Mouse (Mus musculus) heart, embryonic 13.5 days (tissue): ENCODE measurements around the gene Nos1. TPM values are rescaled to one million over a fixed set of nuclear protein-coding genes. Genes with fewer than 3 reads are reported as not detected.
"Not testable (repeated sequence)": the region's sequence is repeated elsewhere in the genome, so short reads cannot be mapped to it uniquely, and the experiment has no call there.

ENCODE experiments used
- ATAC-seq: fragments of 200-750 bp; cut with Nextera tagmentation; 2 replicates; pipeline ENCODE4 v1.8.0; 2017; ENCODE audit warnings: moderate TSS enrichment; ENCODE audit not compliant: insufficient number of reproducible peaks, low FRiP score, low TSS enrichment; ENCODE audit errors: extremely low read depth
- H3K27ac ChIP-seq: fragments of 300-500 bp; sonication (generic); replicated peaks from 2 replicates; pipeline ENCODE4 v1.5.1; 2015; ENCODE audit warnings: moderate library complexity, mild to moderate bottlenecking, inconsistent platforms
- H3K27me3 ChIP-seq: fragments of 300-500 bp; sonication (generic); replicated peaks from 2 replicates; pipeline ENCODE4 v1.6.1; 2015; ENCODE audit warnings: mild to moderate bottlenecking, inconsistent platforms
- H3K36me3 ChIP-seq: fragments of 300-500 bp; sonication (generic); 2 replicates; pipeline ENCODE4 v1.6.1; 2015; ENCODE audit warnings: mild to moderate bottlenecking, inconsistent platforms
- H3K4me1 ChIP-seq: fragments of 300-500 bp; sonication (generic); 2 replicates; pipeline ENCODE4 v1.6.1; 2015; ENCODE audit warnings: inconsistent platforms
- H3K4me2 ChIP-seq: fragments of 300-500 bp; sonication (generic); 2 replicates; pipeline ENCODE4 v1.6.1; 2015; ENCODE audit warnings: inconsistent platforms, mild to moderate bottlenecking, moderate library complexity
- H3K4me3 ChIP-seq: fragments of 300-500 bp; sonication (generic); 2 replicates; pipeline ENCODE4 v1.5.1; 2015; ENCODE audit warnings: moderate library complexity, mild to moderate bottlenecking, inconsistent platforms
- H3K9ac ChIP-seq: fragments of 300-500 bp; sonication (generic); 2 replicates; pipeline ENCODE4 v1.6.1; 2015; ENCODE audit warnings: inconsistent platforms, mild to moderate bottlenecking, moderate library complexity
- H3K9me3 ChIP-seq: fragments of 300-500 bp; sonication (generic); 2 replicates; pipeline ENCODE4 v1.6.1; 2016; ENCODE audit warnings: inconsistent platforms
- WGBS: fragments of 180-500 bp; shearing (Covaris S2); methylation state at CpG from one replicate; pipeline ENCODE4 v1.1.7; 2015; ENCODE audit warnings: mixed read lengths; 5-methylcytosine and 5-hydroxymethylcytosine counted together
- polyA plus RNA-seq: library from polyadenylated mRNA; unstranded; fragments of >200 nt; fragmentation: Nextera tagmentation; extraction: Ambion mirVana; gene quantifications from 2 replicates; pipeline ENCODE4 v1.2.1, GENCODE M21; 2015

Nos1 gene
- polyA plus RNA-seq, 1 experiment from 2014 or later = 0.04 TPM

GRCm38 (mm10) chr5:117874236-117874635, 93.4 kb downstream of the Nos1 start:
- H3K9ac ChIP-seq = no peak overlapping the region
- H3K4me2 ChIP-seq = no peak overlapping the region
- H3K9me3 ChIP-seq = peaks cover 9% of the 10 kb centered on the region
- H3K27ac ChIP-seq = no peak overlapping the region
- no peaks in the 10 kb centered on the region for H3K4me1 ChIP-seq
- no peak for ATAC-seq
- H3K27me3 ChIP-seq = peaks cover 15% of the 10 kb centered on the region; the same call in 1 of the 2 replicates
- no peak overlapping the region for H3K4me3 ChIP-seq
- no peaks in the 10 kb centered on the region for H3K36me3 ChIP-seq
- WGBS = 79% methylated on average over 7 of the region's 7 CpGs

DNA sequence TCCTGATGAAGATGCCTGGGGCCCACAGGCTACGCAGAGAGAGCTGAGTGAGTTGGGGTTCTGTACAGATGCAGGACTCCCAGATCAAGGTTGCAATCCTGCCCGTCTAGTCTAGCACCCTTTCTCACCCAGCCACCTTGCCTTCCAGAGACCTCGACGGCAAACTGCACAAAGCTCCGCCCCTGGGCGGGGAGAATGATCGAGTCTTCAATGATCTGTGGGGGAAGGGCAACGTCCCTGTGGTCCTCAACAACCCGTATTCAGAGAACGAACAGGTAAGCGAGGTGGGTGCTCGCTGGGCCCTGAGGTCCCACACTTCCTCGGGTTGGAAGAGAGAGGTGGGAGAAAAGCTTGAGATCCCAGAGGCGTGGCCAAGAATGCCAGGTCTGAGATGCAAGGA, 98.3 kb downstream of the Nos1 start:
- no peaks in the 10 kb centered on the region for H3K36me3 ChIP-seq
- H3K27ac ChIP-seq = no peak overlapping the region
- H3K4me3 ChIP-seq = no peak overlapping the region
- ATAC-seq = no peak
- H3K4me2 ChIP-seq = no peak overlapping the region
- WGBS = 34% methylated on average over 14 of the region's 14 CpGs
- H3K27me3 ChIP-seq = no peaks in the 10 kb centered on the region
- H3K9ac ChIP-seq = no peak overlapping the region
- no peaks in the 10 kb centered on the region for H3K4me1 ChIP-seq
- H3K9me3 ChIP-seq = peaks cover 9% of the 10 kb centered on the region

DNA sequence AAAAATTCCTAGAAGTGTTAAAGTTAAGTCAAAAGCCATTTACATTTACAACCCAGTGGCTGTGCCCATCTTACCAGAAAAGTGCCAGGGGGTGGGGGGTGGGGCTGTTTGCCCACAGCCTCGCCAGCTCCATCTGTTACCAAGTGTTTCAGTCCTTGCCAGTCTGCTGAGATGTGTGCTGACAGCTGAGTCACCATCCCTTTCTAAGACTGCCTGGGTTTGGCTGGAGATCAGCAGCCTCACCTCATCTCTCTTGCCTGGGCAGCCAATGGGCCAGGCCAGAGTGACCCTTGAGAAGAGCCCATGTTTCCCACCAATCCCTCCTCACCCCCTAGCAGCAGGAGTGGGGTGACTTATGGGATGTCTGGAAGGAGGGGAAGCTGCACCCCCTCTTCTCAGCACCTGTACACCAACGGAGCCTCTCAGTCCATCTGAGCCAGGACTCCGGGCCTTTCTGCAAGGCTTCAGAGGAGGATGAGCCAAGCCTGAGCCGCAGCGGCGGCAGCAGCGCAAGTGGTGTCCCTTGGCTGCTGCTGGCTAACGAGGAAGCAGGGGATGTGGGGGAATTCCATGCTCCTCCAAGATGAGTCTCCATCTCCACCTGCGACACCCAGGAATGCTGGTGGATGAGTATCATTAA, 100.2 kb downstream of the Nos1 start:
- ATAC-seq = no peak
- Histone ChIP-seq H3K4me2 (no peak overlapping the region), H3K9me3 (peaks cover 9% of the 10 kb centered on the region), H3K9ac (no peak overlapping the region), H3K27me3 (no peaks in the 10 kb centered on the region), H3K4me3 (no peak overlapping the region), H3K36me3 (no peaks in the 10 kb centered on the region), H3K27ac (no peak overlapping the region), H3K4me1 (no peaks in the 10 kb centered on the region)
- WGBS = 81% methylated on average over 9 of the region's 9 CpGs

- ATAC-seq, H3K36me3 ChIP-seq: not testable (repeated sequence)
- WGBS = 68% methylated on average over 1 of the region's 1 CpGs
Measured at GRCm38 (mm10) chr5:117882411-117882810, 101.6 kb downstream of the Nos1 start.

GRCm38 (mm10) chr5:117884991-117885390, 104.2 kb downstream of the Nos1 start:
- no peak for ATAC-seq
- H3K9me3 ChIP-seq = no peaks in the 10 kb centered on the region
- H3K4me2 ChIP-seq = no peak overlapping the region
- 57% methylated on average over 2 of the region's 2 CpGs for WGBS
- H3K4me1 ChIP-seq = no peaks in the 10 kb centered on the region
- H3K4me3 ChIP-seq = no peak overlapping the region
- no peak overlapping the region for H3K9ac ChIP-seq
- no peak overlapping the region for H3K27ac ChIP-seq
- no peaks in the 10 kb centered on the region for H3K27me3 ChIP-seq
- H3K36me3 ChIP-seq = no peaks in the 10 kb centered on the region

More at GRCm38 (mm10) chr5:117882411-117882810, 101.6 kb downstream of the Nos1 start:
- not testable (repeated sequence) for H3K27ac ChIP-seq, H3K9ac ChIP-seq, H3K9me3 ChIP-seq, H3K4me3 ChIP-seq, H3K4me1 ChIP-seq, H3K27me3 ChIP-seq, H3K4me2 ChIP-seq

DNA sequence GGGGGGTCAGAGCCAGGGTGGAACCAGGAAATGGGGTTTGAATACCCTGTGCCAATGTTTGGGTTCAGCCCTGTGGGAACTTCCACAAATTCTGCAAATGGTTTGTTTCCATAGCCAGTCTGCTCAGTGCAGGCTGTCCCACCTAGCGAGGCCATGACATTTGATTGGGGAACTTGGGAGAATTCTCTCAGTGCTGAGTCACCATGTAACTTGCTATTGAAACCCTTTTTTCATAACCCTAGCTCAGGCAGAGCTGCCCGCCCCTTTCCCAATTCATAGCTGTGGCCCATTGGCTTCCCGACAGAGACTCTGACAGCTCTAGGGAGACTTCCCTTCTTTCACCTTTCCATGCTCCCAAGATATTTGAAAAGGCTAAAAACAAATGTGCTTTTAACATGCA, 107.3 kb downstream of the Nos1 start:
- H3K9ac ChIP-seq = no peak overlapping the region
- no peak overlapping the region for H3K4me3 ChIP-seq
- H3K27ac ChIP-seq = no peak overlapping the region
- no peaks in the 10 kb centered on the region for H3K27me3 ChIP-seq
- H3K36me3 ChIP-seq = no peaks in the 10 kb centered on the region
- H3K4me1 ChIP-seq = 0 out of 2 replicates have a peak, but pooled peaks cover 3% of the 10 kb centered on the region
- no peaks in the 10 kb centered on the region for H3K9me3 ChIP-seq
- no peak for ATAC-seq
- WGBS = 65% methylated on average over 3 of the region's 3 CpGs
- H3K4me2 ChIP-seq = no peak overlapping the region

DNA sequence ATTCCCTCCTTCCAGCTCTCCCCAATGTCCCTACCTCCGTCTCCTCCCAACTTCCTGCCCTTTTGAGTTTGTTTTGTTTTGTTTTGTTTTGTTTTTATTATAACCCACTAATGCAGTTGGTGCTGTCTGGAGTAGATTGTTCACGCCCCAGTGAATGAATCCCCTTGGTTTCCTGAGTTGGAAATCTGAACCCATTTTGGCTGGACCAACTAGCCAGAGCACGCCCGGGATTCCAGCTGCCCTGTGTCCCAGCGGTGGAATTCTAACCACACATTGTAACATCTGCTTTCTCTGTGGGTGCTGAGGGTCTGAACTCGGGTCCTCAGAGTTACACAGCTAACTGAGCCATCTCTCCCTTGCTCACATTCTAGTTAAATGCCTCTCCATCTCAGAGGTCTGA, 108.1 kb downstream of the Nos1 start:
- 58% methylated on average over 6 of the region's 6 CpGs for WGBS
- H3K9me3 ChIP-seq = no peaks in the 10 kb centered on the region
- no peak overlapping the region for H3K4me2 ChIP-seq
- H3K9ac ChIP-seq = no peak overlapping the region
- 0 out of 2 replicates have a peak, but pooled peaks cover 3% of the 10 kb centered on the region for H3K4me1 ChIP-seq
- H3K4me3 ChIP-seq = no peak overlapping the region
- no peaks in the 10 kb centered on the region for H3K27me3 ChIP-seq
- no peak for ATAC-seq
- H3K36me3 ChIP-seq = no peaks in the 10 kb centered on the region
- no peak overlapping the region for H3K27ac ChIP-seq

- Histone ChIP-seq H3K9ac (no peak overlapping the region), H3K4me1 (0 out of 2 replicates have a peak, but pooled peaks cover 3% of the 10 kb centered on the region), H3K27me3 (no peaks in the 10 kb centered on the region), H3K4me3 (no peak overlapping the region), H3K27ac (no peak overlapping the region), H3K4me2 (no peak overlapping the region), H3K36me3 (no peaks in the 10 kb centered on the region), H3K9me3 (no peaks in the 10 kb centered on the region)
- WGBS = 66% methylated on average over 8 of the region's 8 CpGs
- no peak for ATAC-seq
Measured at GRCm38 (mm10) chr5:117889571-117889970, 108.7 kb downstream of the Nos1 start.

DNA sequence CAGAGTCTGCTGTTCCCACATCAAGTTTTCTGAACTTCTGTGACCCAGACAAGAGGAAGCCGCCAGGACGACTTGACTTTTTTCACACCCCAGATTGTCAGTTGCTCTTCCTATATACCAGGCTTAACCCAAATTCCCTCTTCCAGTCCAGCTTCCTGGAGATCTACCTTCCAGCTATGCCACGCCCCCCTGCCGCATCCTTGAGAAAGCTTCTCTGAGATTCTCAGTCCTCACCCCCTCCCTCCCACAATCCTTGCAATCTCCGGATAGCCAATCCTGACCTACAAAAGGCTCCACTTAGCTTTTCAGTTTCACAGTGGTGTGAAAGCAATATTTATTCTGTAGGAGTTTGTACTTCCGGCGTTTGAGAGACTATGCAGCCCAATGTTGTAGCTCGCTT, 110.0 kb downstream of the Nos1 start:
- Histone ChIP-seq H3K4me1 (0 out of 2 replicates have a peak, but pooled peaks cover 3% of the 10 kb centered on the region), H3K27me3 (no peaks in the 10 kb centered on the region), H3K9me3 (no peaks in the 10 kb centered on the region), H3K36me3 (no peaks in the 10 kb centered on the region), H3K4me2 (no peak overlapping the region), H3K27ac (no peak overlapping the region), H3K4me3 (no peak overlapping the region), H3K9ac (no peak overlapping the region)
- no peak for ATAC-seq
- 44% methylated on average over 8 of the region's 8 CpGs for WGBS

- Histone ChIP-seq H3K4me1 (0 out of 2 replicates have a peak, but pooled peaks cover 3% of the 10 kb centered on the region), H3K9ac (no peak overlapping the region), H3K27me3 (no peaks in the 10 kb centered on the region), H3K9me3 (no peaks in the 10 kb centered on the region), H3K4me3 (no peak overlapping the region), H3K27ac (no peak overlapping the region), H3K4me2 (no peak overlapping the region), H3K36me3 (no peaks in the 10 kb centered on the region)
- no peak for ATAC-seq
- WGBS = 74% methylated on average over 5 of the region's 5 CpGs
Measured at GRCm38 (mm10) chr5:117891545-117891944, 110.7 kb downstream of the Nos1 start.

DNA sequence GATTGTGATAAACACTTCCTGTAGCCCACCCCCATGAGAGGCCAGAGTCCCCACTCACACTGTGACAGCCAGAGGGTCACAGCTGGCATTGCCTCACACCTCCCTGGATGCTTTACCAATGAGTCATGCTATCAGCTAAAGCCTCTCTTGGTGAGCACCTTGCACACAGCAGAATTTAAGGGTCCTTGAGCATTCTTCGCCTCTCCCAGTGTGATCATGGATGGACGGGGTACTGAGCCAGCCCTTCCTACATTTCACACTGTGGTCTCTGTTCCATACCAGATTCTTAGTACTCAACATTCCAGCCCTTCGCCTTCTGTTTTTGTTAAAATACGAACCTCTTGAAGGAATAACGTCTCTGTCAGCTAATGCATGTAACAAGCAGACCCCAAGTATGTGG, 113.2 kb downstream of the Nos1 start:
- H3K36me3 ChIP-seq = no peaks in the 10 kb centered on the region
- ATAC-seq = no peak
- no peak overlapping the region for H3K27ac ChIP-seq
- H3K4me2 ChIP-seq = no peak overlapping the region
- H3K9ac ChIP-seq = no peak overlapping the region
- H3K4me1 ChIP-seq = peaks cover 18% of the 10 kb centered on the region
- no peaks in the 10 kb centered on the region for H3K9me3 ChIP-seq
- WGBS = 64% methylated on average over 5 of the region's 5 CpGs
- 0 out of 2 replicates have a peak, but pooled peaks cover 2% of the 10 kb centered on the region for H3K27me3 ChIP-seq
- no peak overlapping the region for H3K4me3 ChIP-seq
